Mouse (Mus musculus) bone marrow, adult 2 months (tissue): ENCODE measurements at regions not wholly inside any gene's neighbourhood (a gene's known extent, or its start where the extent isn't known, plus 50 kb on each side); places are given as distances from the start of the nearest gene placed in this dataset.

ENCODE experiments used
- H3K27ac ChIP-seq: fragments of 200-500 bp; 2 replicates; pipeline ENCODE4 v1.5.1; 2012; ENCODE audit warnings: low read depth, mild to moderate bottlenecking, control low read depth, inconsistent platforms, low read length; ENCODE audit not compliant: control insufficient read depth, poor library complexity, insufficient read depth
- H3K4me1 ChIP-seq: fragments of 200-500 bp; 2 replicates; pipeline ENCODE4 v1.6.1; 2011; ENCODE audit warnings: low read length; ENCODE audit not compliant: control insufficient read depth, insufficient read depth
- H3K4me3 ChIP-seq: fragments of 200-500 bp; replicated peaks from 2 replicates; pipeline ENCODE3; 2011; ENCODE audit warnings: mild to moderate bottlenecking, low read depth, low read length, control low read depth; ENCODE audit not compliant: control insufficient read depth
- CTCF ChIP-seq: fragments of 200-500 bp; IDR thresholded peaks from 2 replicates; pipeline ENCODE4 v1.5.1; 2011; ENCODE audit warnings: low read length, control low read depth; ENCODE audit not compliant: control insufficient read depth, insufficient read depth
- POLR2A ChIP-seq: fragments of 200-500 bp; IDR thresholded peaks from 2 replicates; pipeline ENCODE4 v1.6.1; 2011; ENCODE audit warnings: low read depth, mild to moderate bottlenecking, control low read depth, low read length, borderline replicate concordance; ENCODE audit not compliant: control insufficient read depth
- WGBS: fragments of 180-500 bp; shearing (Covaris S2); methylation state at CpG from one replicate; pipeline ENCODE4 v1.1.7; 2018; 5-methylcytosine and 5-hydroxymethylcytosine counted together

DNA sequence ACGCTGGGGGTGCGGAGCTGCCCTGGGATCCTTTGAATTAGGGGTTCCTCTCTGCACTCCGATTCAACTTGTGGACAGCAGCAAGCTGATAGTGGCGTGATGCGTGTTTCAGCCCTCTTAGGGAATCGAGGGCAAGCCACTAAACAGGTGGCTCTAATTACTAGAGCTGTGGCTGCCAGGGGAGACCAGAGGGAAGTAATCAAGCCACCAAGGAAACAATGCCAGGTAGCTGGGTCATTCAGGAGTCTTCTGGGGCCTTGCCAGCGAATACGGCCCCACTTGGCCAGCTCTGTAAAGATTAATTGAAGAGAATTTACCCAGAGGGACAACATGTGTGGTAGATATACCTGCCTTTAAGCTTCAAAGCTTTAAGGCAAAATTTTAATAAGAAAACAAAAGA is 123.2 kb downstream of the Ifng start:
- TF ChIP-seq CTCF (no peak), POLR2A (no peak)
- Histone ChIP-seq H3K27ac (no peak overlapping the region), H3K4me3 (no peak overlapping the region), H3K4me1 (no peaks in the 10 kb centered on the region)
- 74% methylated on average over 8 of the region's 8 CpGs for WGBS

GRCm38 (mm10) chr10:118564528-118565268 is 123.9 kb downstream of the Ifng start:
- Histone ChIP-seq H3K27ac (no peak overlapping the region), H3K4me3 (no peak overlapping the region), H3K4me1 (no peaks in the 10 kb centered on the region)
- 47% methylated on average over 16 of the region's 16 CpGs for WGBS
- TF ChIP-seq POLR2A (no peak), CTCF (no peak)

- Histone ChIP-seq H3K27ac (no peak overlapping the region), H3K4me3 (no peak overlapping the region), H3K4me1 (no peaks in the 10 kb centered on the region)
- 82% methylated on average over 10 of the region's 10 CpGs for WGBS
- TF ChIP-seq CTCF (no peak), POLR2A (no peak)
Observed at GRCm38 (mm10) chr10:118568617-118569016, 127.8 kb downstream of the Ifng start.

GRCm38 (mm10) chr10:118569424-118569823 is 128.6 kb downstream of the Ifng start:
- Histone ChIP-seq H3K4me1 (no peaks in the 10 kb centered on the region), H3K27ac (no peak overlapping the region), H3K4me3 (no peak overlapping the region)
- no peak for TF ChIP-seq POLR2A
- TF ChIP-seq CTCF = no peak
- WGBS = 66% methylated on average over 8 of the region's 8 CpGs

DNA sequence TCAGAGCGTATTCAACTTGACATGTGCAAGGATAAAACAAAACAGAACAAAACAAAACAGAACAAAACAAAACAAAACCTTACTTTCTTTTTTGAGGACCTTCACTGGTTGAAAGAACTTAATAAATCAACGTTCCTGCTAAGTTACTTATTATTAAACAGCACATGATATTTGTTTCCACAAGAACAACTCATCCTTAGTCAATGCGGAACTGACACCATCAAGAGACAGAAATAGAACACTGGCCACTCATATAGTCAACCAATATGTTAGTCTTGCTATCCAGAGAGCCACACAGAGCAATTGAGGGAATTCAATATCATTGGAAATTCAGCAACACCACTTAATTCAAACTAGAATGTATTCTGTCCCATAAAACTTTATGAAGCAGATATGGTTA is 132.4 kb downstream of the Ifng start:
- H3K27ac ChIP-seq = no peak overlapping the region
- H3K4me3 ChIP-seq = no peak overlapping the region
- 77% methylated on average over 3 of the region's 3 CpGs for WGBS
- TF ChIP-seq POLR2A = no peak
- TF ChIP-seq CTCF = no peak
- H3K4me1 ChIP-seq = no peaks in the 10 kb centered on the region

DNA sequence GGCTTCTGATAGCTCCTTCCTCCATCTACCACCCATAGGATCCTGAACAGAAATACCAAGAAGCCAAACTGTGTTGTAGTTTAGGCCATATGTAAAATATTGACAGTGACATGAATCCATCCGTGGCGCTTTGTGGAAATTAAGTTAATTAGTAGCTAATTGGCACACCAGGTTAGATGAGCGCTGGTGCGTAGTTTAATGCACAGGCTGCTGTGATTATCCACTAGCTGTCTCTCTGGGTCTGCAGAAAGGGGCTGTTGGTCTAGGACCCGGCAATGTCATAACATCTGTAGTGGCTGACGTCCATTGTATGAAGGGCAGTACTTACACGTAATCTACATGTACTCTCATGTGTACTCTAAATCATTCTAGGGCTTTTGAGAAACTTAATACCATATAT is 134.7 kb downstream of the Ifng start:
- Histone ChIP-seq H3K4me1 (no peaks in the 10 kb centered on the region), H3K4me3 (no peak overlapping the region), H3K27ac (no peak overlapping the region)
- 87% methylated on average over 7 of the region's 7 CpGs for WGBS
- no peak for TF ChIP-seq POLR2A
- no peak for TF ChIP-seq CTCF

DNA sequence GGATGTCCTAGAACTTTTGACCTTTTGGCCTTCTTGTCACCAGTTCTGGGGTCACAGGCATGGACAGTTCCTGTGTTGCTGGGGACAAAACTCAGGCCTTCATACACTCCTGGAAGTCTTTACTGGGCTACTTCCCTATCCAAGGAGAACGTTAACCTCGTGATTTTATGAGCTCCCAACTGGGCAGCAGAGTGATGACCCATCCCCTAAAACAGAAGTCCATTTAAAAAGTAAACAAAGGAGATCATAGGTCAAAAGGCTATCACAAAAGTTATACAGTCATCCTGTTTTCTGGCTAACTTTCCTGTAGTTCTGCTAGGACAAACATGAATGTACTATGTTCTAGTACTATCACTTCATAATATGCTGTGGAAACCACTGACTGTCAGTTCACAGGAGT is 140.5 kb downstream of the Ifng start:
- WGBS = 67% methylated on average over 2 of the region's 2 CpGs
- TF ChIP-seq POLR2A (no peak), CTCF (no peak)
- peaks cover 2% of the 10 kb centered on the region; the same call in 1 of the 2 replicates for H3K4me1 ChIP-seq
- no peak overlapping the region for H3K27ac ChIP-seq
- H3K4me3 ChIP-seq = no peak overlapping the region

GRCm38 (mm10) chr10:118585821-118586220 is 145.0 kb downstream of the Ifng start:
- no peak for TF ChIP-seq CTCF
- TF ChIP-seq POLR2A = no peak
- Histone ChIP-seq H3K4me3 (no peak overlapping the region), H3K27ac (no peak overlapping the region), H3K4me1 (peaks cover 2% of the 10 kb centered on the region; the same call in 1 of the 2 replicates)
- 54% methylated on average over 4 of the region's 4 CpGs for WGBS
